Mouse (Mus musculus): ENCODE data around the gene Atp10b. TPM values are rescaled to one million over a fixed set of nuclear protein-coding genes. Genes with fewer than 3 reads are reported as not detected.

Atp10b gene
- polyA plus RNA-seq, 1 experiment from 2014 or later: 0.23 TPM

DNA sequence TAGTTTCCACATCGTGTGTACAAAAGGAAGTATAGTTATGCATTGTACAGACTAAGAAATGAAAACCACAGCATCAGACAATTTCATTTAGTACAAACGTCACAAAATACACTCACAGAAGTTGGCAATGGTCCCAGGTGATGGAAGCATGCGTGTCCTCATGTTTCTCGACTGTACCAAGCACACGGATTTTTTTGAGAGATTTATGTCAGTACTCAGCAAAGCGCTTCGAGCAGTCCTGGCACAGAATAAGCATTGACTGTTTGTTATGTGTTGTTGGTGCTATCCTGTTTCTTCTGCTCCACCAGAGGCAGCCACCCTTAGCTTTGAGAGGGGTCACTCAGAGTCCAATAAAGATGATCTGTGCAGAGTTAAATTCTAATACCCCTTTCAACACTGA is 108.1 kb downstream of the Atp10b start:
- Histone ChIP-seq H3K27me3 (no peaks in the 10 kb centered on the region), H3K9ac (replicated peaks) (no peak overlapping the region), H3K36me3 (no peaks in the 10 kb centered on the region), H3K27ac (no peak overlapping the region), H3K4me1 (replicated peaks) (peaks cover 3% of the 10 kb centered on the region; the same call in 1 of the 2 replicates), H3K9me3 (no peaks in the 10 kb centered on the region), H3K4me3 (replicated peaks) (no peak overlapping the region), H3K4me2 (no peak overlapping the region)
- 78% methylated on average over 7 of the region's 7 CpGs for WGBS
- ATAC-seq (ENCODE audit: insufficient number of reproducible peaks, insufficient read depth, low FRiP score, low TSS enrichment, low read depth): no peak

- peak; percentile 71; the same call in 1 of the 2 replicates for ATAC-seq (ENCODE audit: insufficient number of reproducible peaks, insufficient read depth, low FRiP score, low TSS enrichment, low read depth)
- 46% methylated on average over 3 of the region's 3 CpGs for WGBS
- no peaks in the 10 kb centered on the region for H3K9me3 ChIP-seq
- H3K36me3 ChIP-seq: no peaks in the 10 kb centered on the region
- H3K4me2 ChIP-seq: no peak overlapping the region
- H3K9ac ChIP-seq (replicated peaks): no peak overlapping the region
- H3K27ac ChIP-seq: no peak overlapping the region
- no peak overlapping the region for H3K4me3 ChIP-seq (replicated peaks)
- no peaks in the 10 kb centered on the region for H3K27me3 ChIP-seq
- no peaks in the 10 kb centered on the region for H3K4me1 ChIP-seq (replicated peaks)
Observed at GRCm38 (mm10) chr11:43263548-43264218, 114.0 kb downstream of the Atp10b start.

DNA sequence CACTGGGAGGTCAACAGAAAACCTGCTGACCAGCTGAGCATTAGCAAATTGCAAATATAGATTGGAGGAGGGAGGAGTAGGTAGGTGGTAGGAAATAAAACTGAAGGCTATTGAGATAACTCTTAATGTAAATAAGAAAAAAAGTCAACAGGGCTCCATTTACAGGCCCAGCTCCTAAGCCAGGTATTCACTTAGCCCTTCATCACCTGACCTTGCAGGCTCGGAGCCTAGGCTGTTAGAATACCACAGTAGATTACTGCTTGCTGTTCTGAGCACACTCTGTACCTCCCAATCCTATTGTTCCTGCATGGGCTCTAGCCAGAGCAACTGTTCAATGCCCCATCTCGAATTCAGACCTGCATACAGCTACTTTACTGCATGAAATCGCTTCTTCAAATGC is 117.8 kb downstream of the Atp10b start:
- no peak overlapping the region for H3K4me3 ChIP-seq (replicated peaks)
- H3K36me3 ChIP-seq: no peaks in the 10 kb centered on the region
- no peaks in the 10 kb centered on the region for H3K27me3 ChIP-seq
- no peak for ATAC-seq (ENCODE audit: insufficient number of reproducible peaks, insufficient read depth, low FRiP score, low TSS enrichment, low read depth)
- H3K4me2 ChIP-seq: no peak overlapping the region
- H3K4me1 ChIP-seq (replicated peaks): 0 out of 2 replicates have a peak, but pooled peaks cover 7% of the 10 kb centered on the region
- H3K9ac ChIP-seq (replicated peaks): no peak overlapping the region
- WGBS: 78% methylated on average over 3 of the region's 3 CpGs
- no peaks in the 10 kb centered on the region for H3K9me3 ChIP-seq
- H3K27ac ChIP-seq: no peak overlapping the region

- Histone ChIP-seq H3K4me1 (replicated peaks) (0 out of 2 replicates have a peak, but pooled peaks cover 7% of the 10 kb centered on the region), H3K9me3 (no peaks in the 10 kb centered on the region), H3K27ac (no peak overlapping the region), H3K4me3 (replicated peaks) (no peak overlapping the region), H3K27me3 (no peaks in the 10 kb centered on the region), H3K9ac (replicated peaks) (no peak overlapping the region), H3K36me3 (no peaks in the 10 kb centered on the region), H3K4me2 (no peak overlapping the region)
- peak; percentile 26; the same call in 1 of the 2 replicates for ATAC-seq (ENCODE audit: insufficient number of reproducible peaks, insufficient read depth, low FRiP score, low TSS enrichment, low read depth)
- 43% methylated on average over 6 of the region's 6 CpGs for WGBS
Observed at GRCm38 (mm10) chr11:43269503-43270255, 120.0 kb downstream of the Atp10b start.

GRCm38 (mm10) chr11:43270256-43270806 is 120.7 kb downstream of the Atp10b start:
- no peak for ATAC-seq (ENCODE audit: insufficient number of reproducible peaks, insufficient read depth, low FRiP score, low TSS enrichment, low read depth)
- 62% methylated on average over 10 of the region's 10 CpGs for WGBS

GRCm38 (mm10) chr11:43273896-43274295 is 124.2 kb downstream of the Atp10b start:
- Histone ChIP-seq H3K4me2 (no peak overlapping the region), H3K9me3 (no peaks in the 10 kb centered on the region), H3K36me3 (no peaks in the 10 kb centered on the region), H3K9ac (replicated peaks) (no peak overlapping the region), H3K27ac (no peak overlapping the region), H3K4me1 (replicated peaks) (0 out of 2 replicates have a peak, but pooled peaks cover 7% of the 10 kb centered on the region), H3K4me3 (replicated peaks) (no peak overlapping the region), H3K27me3 (no peaks in the 10 kb centered on the region)
- ATAC-seq (ENCODE audit: insufficient number of reproducible peaks, insufficient read depth, low FRiP score, low TSS enrichment, low read depth): no peak

More at GRCm38 (mm10) chr11:43270256-43270806, 120.7 kb downstream of the Atp10b start:
- no peak overlapping the region for H3K4me3 ChIP-seq (replicated peaks)
- H3K36me3 ChIP-seq: no peaks in the 10 kb centered on the region
- H3K27ac ChIP-seq: no peak overlapping the region
- H3K4me1 ChIP-seq (replicated peaks): 0 out of 2 replicates have a peak, but pooled peaks cover 7% of the 10 kb centered on the region
- H3K27me3 ChIP-seq: no peaks in the 10 kb centered on the region
- H3K9ac ChIP-seq (replicated peaks): no peak overlapping the region
- H3K9me3 ChIP-seq: no peaks in the 10 kb centered on the region
- H3K4me2 ChIP-seq: no peak overlapping the region

DNA sequence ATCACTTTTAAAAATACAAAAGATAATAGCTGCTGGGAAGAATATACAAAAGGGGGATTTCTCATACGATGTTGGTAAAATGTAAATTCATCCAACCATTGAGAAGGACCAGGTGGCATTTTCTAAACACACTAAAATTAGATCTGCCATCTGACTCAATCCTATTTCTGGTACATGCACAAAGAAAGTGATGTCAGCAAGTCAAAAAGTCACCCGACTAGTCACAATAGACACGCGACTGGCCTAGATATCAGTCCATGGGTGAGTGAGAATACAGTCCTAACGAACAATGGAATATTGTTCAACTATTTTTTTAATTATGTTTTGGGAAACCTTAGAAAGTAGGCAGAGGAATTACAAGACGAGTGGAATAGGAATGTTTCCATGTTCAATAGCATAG is 147.9 kb downstream of the Atp10b start:
- Histone ChIP-seq H3K9ac (replicated peaks) (no peak overlapping the region), H3K4me3 (replicated peaks) (no peak overlapping the region), H3K9me3 (no peaks in the 10 kb centered on the region), H3K36me3 (no peaks in the 10 kb centered on the region), H3K4me2 (no peak overlapping the region), H3K27ac (no peak overlapping the region), H3K4me1 (replicated peaks) (no peaks in the 10 kb centered on the region; the same call in 1 of the 2 replicates), H3K27me3 (no peaks in the 10 kb centered on the region)
- no peak for ATAC-seq (ENCODE audit: insufficient number of reproducible peaks, insufficient read depth, low FRiP score, low TSS enrichment, low read depth)
- WGBS: 90% methylated on average over 6 of the region's 6 CpGs

- WGBS: 62% methylated on average over 1 of the region's 1 CpGs
- no peak for ATAC-seq (ENCODE audit: insufficient number of reproducible peaks, insufficient read depth, low FRiP score, low TSS enrichment, low read depth)
- no peak overlapping the region for H3K4me3 ChIP-seq (replicated peaks)
- H3K36me3 ChIP-seq: no peaks in the 10 kb centered on the region
- no peaks in the 10 kb centered on the region for H3K27me3 ChIP-seq
- no peaks in the 10 kb centered on the region for H3K9me3 ChIP-seq
- H3K4me1 ChIP-seq (replicated peaks): no peaks in the 10 kb centered on the region
- no peak overlapping the region for H3K9ac ChIP-seq (replicated peaks)
- no peak overlapping the region for H3K4me2 ChIP-seq
- H3K27ac ChIP-seq: no peak overlapping the region
Observed at GRCm38 (mm10) chr11:43311000-43311399, 161.3 kb downstream of the Atp10b start.

Other genes starting within 250 kb of the Atp10b start
- not detected in 2 replicates for gene Gm9972, start 114.1 kb upstream of the Atp10b start, polyA plus RNA-seq (2016; fragmentation: Nextera tagmentation; extraction: Ambion mirVana)

Data from limb, embryonic 12.5 days (tissue).